Mouse (Mus musculus) erythroblast, adult 5-6 weeks (primary cell): Measurements from ENCODE around the gene Bspry. TPM values are rescaled to one million over a fixed set of nuclear protein-coding genes. Genes with fewer than 3 reads are reported as not detected.

ENCODE experiments used
- ATAC-seq: replicated peaks from 2 replicates; pipeline ENCODE4 v1.8.0; 2016; ENCODE audit warnings: moderate number of reproducible peaks, mild to moderate bottlenecking, moderate TSS enrichment, inconsistent platforms; ENCODE audit not compliant: poor library complexity, low FRiP score, severe bottlenecking
- total RNA-seq, 2 experiments: library from RNA; stranded (forward) in 1 of 2; stranded (reverse) in 1 of 2; fragments of 150-400 nt in 1 of 2; fragments of 200-764, 138-1000 nt in 1 of 2; gene quantifications; 2 replicates each; pipeline versions ENCODE4 v1.2.3 to v1.2.4; 2015 to 2017; ENCODE audit warnings: low replicate concordance in 2 of 2

The Bspry gene
- total RNA-seq, 2 experiments from 2014 or later, result not detected

DNA sequence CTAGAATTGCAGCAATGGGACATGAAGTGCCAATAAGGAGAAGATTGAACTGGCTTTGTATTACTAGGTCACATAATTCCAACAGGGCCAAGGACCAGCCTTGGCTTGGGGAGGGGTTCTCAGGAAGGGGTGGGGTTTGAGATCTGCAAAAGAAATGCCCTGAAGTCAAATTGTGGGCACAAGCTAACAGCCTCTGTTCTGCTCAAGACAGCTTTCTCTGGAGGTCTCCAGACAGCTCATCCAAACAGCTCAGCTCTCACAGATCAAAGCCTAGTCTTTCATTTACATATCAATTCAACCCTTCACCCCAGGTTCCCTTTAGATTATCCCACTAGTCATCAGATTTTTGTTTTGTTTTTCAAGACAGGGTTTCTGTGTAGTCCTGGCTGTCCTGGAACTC is 64.9 kb downstream of the Bspry start:
- no peak for ATAC-seq

Other genes with a start within 250 kb of the Bspry start
- gene Zfp37, start 249.0 kb upstream of the Bspry start, total RNA-seq (2015; ENCODE audit: low replicate concordance), result not detected in 2 replicates
- not detected in 2 replicates for gene Zfp37, start 249.0 kb upstream of the Bspry start, total RNA-seq (2017; ENCODE audit: low replicate concordance)
- gene Slc31a2, start 217.5 kb upstream of the Bspry start, total RNA-seq (2015; ENCODE audit: low replicate concordance), result 15.0 and 24.4 TPM in 2 replicates
- 8.8 and 13.6 TPM in 2 replicates for gene Slc31a2, start 217.5 kb upstream of the Bspry start, total RNA-seq (2017; ENCODE audit: low replicate concordance)
- 15.0 and 25.9 TPM in 2 replicates for gene Fkbp15, start 119.5 kb upstream of the Bspry start, total RNA-seq (2015; ENCODE audit: low replicate concordance)
- 29.0 and 31.6 TPM in 2 replicates for gene Fkbp15, start 119.5 kb upstream of the Bspry start, total RNA-seq (2017; ENCODE audit: low replicate concordance)
- gene Slc31a1, start 119.3 kb upstream of the Bspry start, total RNA-seq (2015; ENCODE audit: low replicate concordance), result 2.7 and 5.2 TPM in 2 replicates
- 3.7 and 5.4 TPM in 2 replicates for gene Slc31a1, start 119.3 kb upstream of the Bspry start, total RNA-seq (2017; ENCODE audit: low replicate concordance)
- gene Cdc26, start 71.4 kb upstream of the Bspry start, total RNA-seq (2015; ENCODE audit: low replicate concordance), result 33.4 and 49.1 TPM in 2 replicates
- gene Cdc26, start 71.4 kb upstream of the Bspry start, total RNA-seq (2017; ENCODE audit: low replicate concordance), result 30.9 and 33.0 TPM in 2 replicates
- 1.3 and 2.7 TPM in 2 replicates for gene Prpf4, start 71.3 kb upstream of the Bspry start, total RNA-seq (2015; ENCODE audit: low replicate concordance)
- 7.0 and 12.5 TPM in 2 replicates for gene Prpf4, start 71.3 kb upstream of the Bspry start, total RNA-seq (2017; ENCODE audit: low replicate concordance)
- gene Rnf183, start 44.8 kb upstream of the Bspry start, total RNA-seq (2015; ENCODE audit: low replicate concordance), result not detected in 2 replicates
- gene Rnf183, start 44.8 kb upstream of the Bspry start, total RNA-seq (2017; ENCODE audit: low replicate concordance), result not detected in 2 replicates
- gene Wdr31, start 9.2 kb upstream of the Bspry start, total RNA-seq (2015; ENCODE audit: low replicate concordance), result 0.63 TPM in 1 of 2 replicates, not detected in the other
- gene Wdr31, start 9.2 kb upstream of the Bspry start, total RNA-seq (2017; ENCODE audit: low replicate concordance), result 0.42 TPM in 1 of 2 replicates, not detected in the other
- not detected in 2 replicates for gene Hdhd3, start 23.4 kb downstream of the Bspry start, total RNA-seq (2015; ENCODE audit: low replicate concordance)
- gene Hdhd3, start 23.4 kb downstream of the Bspry start, total RNA-seq (2017; ENCODE audit: low replicate concordance), result 1.0 TPM in 1 of 2 replicates, not detected in the other
- 105 and 125 TPM in 2 replicates for gene Alad, start 39.9 kb downstream of the Bspry start, total RNA-seq (2015; ENCODE audit: low replicate concordance)
- gene Alad, start 39.9 kb downstream of the Bspry start, total RNA-seq (2017; ENCODE audit: low replicate concordance), result 81.9 and 128 TPM in 2 replicates
- 21.3 and 30.7 TPM in 2 replicates for gene Pole3, start 45.0 kb downstream of the Bspry start, total RNA-seq (2015; ENCODE audit: low replicate concordance)
- 14.1 and 17.3 TPM in 2 replicates for gene Pole3, start 45.0 kb downstream of the Bspry start, total RNA-seq (2017; ENCODE audit: low replicate concordance)
- not detected in 2 replicates for gene 4933430I17Rik, start 45.3 kb downstream of the Bspry start, total RNA-seq (2015; ENCODE audit: low replicate concordance)
- not detected in 2 replicates for gene 4933430I17Rik, start 45.3 kb downstream of the Bspry start, total RNA-seq (2017; ENCODE audit: low replicate concordance)
- 13.4 and 18.8 TPM in 2 replicates for gene Rgs3, start 79.8 kb downstream of the Bspry start, total RNA-seq (2015; ENCODE audit: low replicate concordance)
- 2.5 and 4.5 TPM in 2 replicates for gene Rgs3, start 79.8 kb downstream of the Bspry start, total RNA-seq (2017; ENCODE audit: low replicate concordance)